Mouse (Mus musculus): ENCODE data around the gene Nfib. TPM values are rescaled to one million over a fixed set of nuclear protein-coding genes. Genes with fewer than 3 reads are reported as not detected.

Gene Nfib
- total RNA-seq, 1 experiment from 2014 or later = 0.10 TPM

DNA sequence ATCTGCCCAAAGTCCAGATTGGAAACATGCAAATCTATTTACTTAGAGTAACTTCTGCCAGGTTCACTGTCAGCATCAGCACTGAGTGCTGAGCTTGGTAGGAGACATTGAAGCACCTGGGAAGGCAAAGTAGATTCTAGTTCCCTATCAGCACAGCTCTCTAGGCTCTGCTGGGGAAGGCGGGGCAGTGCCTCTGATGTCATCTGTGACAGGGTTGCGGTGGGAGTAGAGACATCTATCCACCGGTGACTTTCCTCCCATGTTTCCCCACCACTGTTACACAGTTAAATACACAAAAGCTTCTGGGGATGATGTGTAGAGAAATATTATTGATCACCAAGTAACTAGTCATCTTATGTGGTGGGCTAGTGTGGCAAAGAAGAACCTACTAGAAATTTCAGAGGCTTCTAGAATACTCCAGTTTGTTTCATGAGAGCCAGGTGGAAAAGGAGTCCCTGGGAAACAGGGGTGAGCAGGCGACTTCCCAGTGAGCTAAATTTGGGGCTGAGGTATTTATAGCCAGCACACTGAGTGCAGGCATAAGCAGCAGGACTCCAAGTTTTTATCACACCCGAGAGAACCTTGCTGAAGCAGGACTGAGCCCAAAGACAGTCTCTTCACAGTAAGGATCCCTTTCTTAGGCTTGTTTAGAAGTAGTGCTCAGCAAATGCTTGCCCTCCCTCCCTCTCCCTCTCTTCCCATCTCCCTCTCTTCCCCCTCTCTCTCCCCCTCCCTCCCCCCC is 9.6 kb downstream of the Nfib start:
- ATAC-seq (replicated peaks in 1 of 2; ENCODE audit: insufficient read depth in 1 of 2, low FRiP score in 2 of 2, low TSS enrichment in 1 of 2, low read depth in 1 of 2, poor library complexity in 2 of 2, severe bottlenecking in 2 of 2) = no peak

DNA sequence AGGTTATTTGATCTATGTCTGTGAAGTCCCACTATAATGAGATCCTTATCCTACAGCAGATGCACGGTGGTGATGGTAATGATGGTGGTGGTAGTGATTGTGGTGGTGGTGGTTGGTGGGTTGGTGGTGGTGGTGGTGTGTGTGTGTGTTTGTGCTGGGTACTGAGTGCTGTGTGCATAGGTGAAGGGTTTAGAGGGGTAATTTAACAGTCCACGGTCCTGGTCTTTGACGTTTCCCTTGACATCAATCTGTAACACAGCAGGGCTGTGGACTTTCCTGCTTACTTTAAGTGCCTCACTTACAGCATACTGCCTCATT is 13.6 kb downstream of the Nfib start:
- 0 out of 4 replicates have a peak, but pooled peaks of 1 of the 2 experiments have one; percentile 38 for ATAC-seq (replicated peaks in 1 of 2; ENCODE audit: insufficient read depth in 1 of 2, low FRiP score in 2 of 2, low TSS enrichment in 1 of 2, low read depth in 1 of 2, poor library complexity in 2 of 2, severe bottlenecking in 2 of 2)

DNA sequence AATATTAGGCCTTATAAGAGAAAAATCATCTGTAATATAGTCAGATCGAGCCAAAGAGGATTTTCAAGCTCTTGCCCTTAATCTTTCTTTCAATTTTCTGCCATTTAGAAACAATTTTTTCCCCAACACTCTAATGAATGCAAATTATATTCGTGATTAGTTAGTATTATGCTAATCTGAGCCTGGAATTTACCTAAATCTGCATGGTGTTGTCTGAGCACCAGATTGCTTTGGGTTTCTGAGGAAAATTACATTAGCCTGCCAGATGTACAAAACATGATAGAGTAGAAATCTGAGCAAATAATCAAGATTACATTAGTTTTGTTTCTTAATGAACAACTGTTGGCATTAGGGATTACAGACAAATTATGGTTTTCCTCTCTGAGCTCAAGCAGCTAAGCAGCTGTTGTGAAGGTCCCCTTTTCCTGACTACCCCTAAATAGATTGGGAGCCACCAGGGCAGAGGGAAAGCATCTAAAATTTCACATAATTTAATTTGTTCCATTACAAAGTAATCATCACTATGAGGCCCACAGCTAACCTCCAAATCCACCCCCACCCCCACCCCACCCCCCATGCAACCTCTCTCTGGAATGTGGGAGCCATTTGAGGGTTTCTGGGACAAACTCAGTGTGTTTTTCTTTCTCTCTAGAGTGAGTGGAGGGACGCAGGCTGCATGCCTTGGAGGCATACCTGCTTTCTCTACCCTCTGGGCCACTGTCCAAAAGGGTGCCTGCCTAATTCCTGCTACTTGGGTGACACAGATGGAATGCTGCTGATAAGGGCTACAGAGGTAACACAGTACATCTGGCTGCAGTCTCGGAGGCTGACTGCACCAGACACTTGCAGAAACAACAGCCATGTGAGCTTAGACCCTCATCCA is 14.2 kb downstream of the Nfib start:
- peak; percentile 68 to 79; a peak in 3 of 4 replicates for ATAC-seq (replicated peaks in 1 of 2; ENCODE audit: insufficient read depth in 1 of 2, low FRiP score in 2 of 2, low TSS enrichment in 1 of 2, low read depth in 1 of 2, poor library complexity in 2 of 2, severe bottlenecking in 2 of 2)

DNA sequence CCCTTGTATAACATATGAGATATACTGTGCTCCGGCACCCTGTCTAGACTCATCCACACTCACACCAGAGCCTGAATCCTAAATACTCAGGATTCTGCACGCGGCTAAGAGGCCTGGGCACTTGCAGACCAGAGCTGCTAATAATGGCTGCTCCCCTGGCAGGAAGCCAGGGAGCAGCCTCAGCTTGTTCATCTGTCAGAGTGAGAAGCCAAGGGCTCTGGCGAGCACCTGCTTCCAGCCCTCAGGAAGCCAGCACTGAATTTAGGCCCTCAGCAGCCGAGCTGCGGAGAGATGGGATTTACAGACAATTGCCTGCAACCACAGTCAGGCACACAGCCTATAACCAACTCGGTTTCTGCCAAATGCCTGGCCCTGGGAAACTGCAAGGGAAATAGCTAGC is 15.3 kb downstream of the Nfib start:
- no peak for ATAC-seq (replicated peaks in 1 of 2; ENCODE audit: insufficient read depth in 1 of 2, low FRiP score in 2 of 2, low TSS enrichment in 1 of 2, low read depth in 1 of 2, poor library complexity in 2 of 2, severe bottlenecking in 2 of 2)

DNA sequence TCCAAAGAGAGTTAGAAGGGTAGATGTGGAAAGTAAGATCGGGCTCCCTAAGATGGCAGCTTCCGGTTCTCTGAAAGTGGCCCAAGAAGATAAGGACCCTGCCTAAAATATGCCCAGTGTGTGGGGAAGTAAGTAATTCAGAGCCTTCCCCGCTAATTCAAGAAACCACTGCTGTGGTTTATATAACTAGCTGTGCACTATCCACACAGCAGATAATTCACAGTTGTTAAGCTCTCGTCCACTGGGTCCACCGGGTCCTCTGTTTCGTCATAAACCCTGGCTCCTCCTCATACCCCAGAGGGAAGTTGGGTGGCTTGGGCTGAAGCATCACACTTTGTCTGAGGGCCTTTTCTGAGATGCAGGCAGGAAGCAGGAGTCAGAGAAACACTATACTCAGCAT is 19.5 kb downstream of the Nfib start:
- ATAC-seq (replicated peaks in 1 of 2; ENCODE audit: insufficient read depth in 1 of 2, low FRiP score in 2 of 2, low TSS enrichment in 1 of 2, low read depth in 1 of 2, poor library complexity in 2 of 2, severe bottlenecking in 2 of 2) = peak; percentile 84 to 88

DNA sequence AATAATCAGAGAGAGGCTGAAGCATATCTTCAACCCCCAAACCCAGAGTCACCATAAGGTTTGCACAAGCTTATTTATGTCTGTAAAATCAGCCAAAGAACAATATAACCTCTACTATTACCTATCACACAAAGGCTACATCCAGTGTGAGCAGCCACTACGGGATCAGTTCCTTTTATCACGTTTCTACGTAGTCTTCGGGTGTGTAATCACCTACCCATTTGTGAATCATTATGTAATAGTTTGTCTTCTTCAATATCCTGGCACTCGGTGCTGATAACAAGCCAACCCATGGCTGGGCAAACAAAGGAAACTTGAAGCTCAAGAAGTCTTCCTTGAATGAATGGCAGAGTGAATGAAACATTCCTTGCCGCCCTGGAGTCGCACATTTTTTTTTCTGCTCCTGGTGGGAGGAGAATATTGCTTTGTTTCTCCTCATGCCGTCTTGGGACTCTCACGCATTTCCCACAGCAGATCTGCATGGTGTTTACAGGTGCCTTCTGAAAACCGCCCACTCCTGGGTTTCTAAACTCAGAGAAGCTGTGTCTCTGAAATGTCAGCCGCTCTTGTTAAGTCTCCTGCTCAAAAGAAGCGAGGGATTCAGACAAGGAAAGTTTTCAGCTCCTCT is 21.3 kb downstream of the Nfib start:
- ATAC-seq (replicated peaks in 1 of 2; ENCODE audit: insufficient read depth in 1 of 2, low FRiP score in 2 of 2, low TSS enrichment in 1 of 2, low read depth in 1 of 2, poor library complexity in 2 of 2, severe bottlenecking in 2 of 2) = no peak

DNA sequence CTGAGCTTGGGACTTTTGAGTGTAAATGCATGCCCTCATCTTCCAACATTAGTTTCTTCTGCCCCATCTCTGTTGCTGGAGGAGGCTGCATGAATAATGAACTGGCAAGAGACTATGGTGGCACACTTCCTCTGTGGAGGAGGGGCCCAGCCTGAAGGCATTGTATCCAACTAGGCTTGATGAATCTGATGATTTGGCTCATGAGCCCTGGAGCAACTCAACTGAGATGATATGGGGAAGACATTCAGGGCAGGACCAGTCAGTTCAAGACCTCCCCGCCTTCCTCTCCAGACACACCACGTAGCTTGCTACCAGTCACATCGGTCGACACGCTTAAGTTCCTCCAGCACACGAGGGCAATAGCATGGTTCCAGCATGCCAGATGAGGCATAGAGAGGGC is 22.0 kb downstream of the Nfib start:
- no peak for ATAC-seq (replicated peaks in 1 of 2; ENCODE audit: insufficient read depth in 1 of 2, low FRiP score in 2 of 2, low TSS enrichment in 1 of 2, low read depth in 1 of 2, poor library complexity in 2 of 2, severe bottlenecking in 2 of 2)

DNA sequence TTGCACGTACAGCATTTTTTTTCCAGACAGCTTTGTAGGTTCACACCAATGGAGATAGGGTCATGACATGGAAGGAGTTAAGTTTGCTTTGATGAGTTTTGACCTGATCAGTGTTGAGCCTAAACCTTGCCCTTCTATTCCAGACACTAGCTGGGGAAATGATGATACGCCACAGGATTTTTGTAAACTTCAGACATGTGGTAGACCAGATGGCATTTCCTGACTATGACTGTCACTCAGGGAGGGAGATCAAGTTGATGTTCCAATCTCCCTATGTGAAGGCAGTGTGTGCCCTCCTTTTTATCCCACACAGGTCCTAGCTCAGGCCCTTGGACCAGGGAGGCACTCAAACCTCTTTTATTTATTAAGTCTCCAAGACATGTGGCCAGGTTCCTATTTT is 29.4 kb downstream of the Nfib start:
- no peak for ATAC-seq (replicated peaks in 1 of 2; ENCODE audit: insufficient read depth in 1 of 2, low FRiP score in 2 of 2, low TSS enrichment in 1 of 2, low read depth in 1 of 2, poor library complexity in 2 of 2, severe bottlenecking in 2 of 2)

DNA sequence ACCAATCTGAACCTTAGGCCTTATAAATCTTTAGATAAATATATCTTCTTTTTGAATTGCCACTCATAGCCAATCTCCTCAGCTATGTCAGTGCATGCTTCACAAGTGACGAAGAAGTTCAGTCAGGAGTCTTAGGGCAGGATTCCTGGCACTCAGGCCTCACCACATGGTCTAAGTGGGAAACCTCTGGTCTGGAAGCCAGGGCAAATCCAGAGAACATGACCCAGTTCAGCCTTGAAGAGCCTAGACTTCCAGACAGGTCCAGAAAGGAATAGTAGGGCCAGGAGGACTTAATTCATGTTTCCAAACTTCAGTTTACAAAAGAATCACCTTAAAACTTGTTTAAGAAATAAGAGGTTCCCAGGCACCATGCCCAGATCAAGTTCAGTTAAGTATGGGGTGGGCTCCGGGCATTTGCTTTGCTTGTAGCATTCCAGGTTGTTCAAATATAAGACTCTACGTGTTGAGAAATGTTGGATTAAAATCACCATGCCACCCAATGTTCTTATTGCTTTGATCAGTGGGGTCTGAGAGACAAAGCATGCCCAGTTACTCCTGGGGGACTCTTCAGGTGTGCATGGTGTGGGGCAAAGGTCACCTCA is 38.2 kb downstream of the Nfib start:
- no peak for ATAC-seq (replicated peaks in 1 of 2; ENCODE audit: insufficient read depth in 1 of 2, low FRiP score in 2 of 2, low TSS enrichment in 1 of 2, low read depth in 1 of 2, poor library complexity in 2 of 2, severe bottlenecking in 2 of 2)

DNA sequence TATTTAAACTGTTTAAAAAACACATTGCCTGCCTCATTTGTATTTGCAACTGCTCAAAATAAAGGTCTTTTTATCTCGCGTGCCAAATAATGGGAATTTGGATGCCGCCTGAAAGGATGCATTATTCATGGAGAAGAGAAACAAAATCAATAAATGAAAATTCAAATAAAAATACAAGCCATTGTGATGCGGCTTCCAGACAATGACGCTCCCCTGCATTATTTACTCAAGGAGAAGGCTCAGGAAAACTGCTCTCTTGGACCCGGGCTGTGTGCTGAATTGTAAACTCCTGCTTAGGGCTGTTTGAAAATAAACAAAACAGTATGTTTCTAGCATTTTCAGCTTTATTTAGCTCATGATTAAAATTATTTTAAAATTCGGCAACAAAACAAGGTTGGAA is 41.1 kb downstream of the Nfib start:
- ATAC-seq (replicated peaks in 1 of 2; ENCODE audit: insufficient read depth in 1 of 2, low FRiP score in 2 of 2, low TSS enrichment in 1 of 2, low read depth in 1 of 2, poor library complexity in 2 of 2, severe bottlenecking in 2 of 2) = no peak

DNA sequence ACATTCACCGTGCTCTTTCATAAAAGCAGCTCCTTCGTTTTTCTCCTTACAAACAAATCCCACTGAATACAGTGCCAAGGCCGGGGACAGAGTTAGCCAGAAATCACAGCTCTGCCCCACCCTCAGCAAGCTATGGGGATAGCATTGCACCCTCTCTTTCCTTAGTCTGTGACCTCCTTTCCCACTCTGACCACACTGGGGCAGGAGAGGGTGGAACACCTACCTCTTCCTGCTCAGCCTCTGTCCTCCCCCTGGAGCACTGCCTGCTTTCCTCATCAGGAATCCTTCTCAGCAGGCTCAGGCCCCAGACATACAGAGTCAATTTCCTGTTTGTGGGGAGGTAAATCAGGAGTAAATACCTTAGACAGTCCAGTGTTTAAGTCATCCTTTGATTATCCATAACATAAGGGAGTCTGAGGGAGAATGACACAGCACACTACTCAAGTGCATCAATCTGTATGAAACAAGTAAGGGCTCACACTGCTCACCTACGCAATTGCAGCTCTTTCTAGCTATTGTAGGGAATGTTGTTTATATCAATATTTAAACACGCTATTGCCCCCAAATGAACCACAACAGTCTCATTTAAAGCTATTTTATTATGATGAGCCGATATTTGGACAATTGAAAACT is 41.7 kb downstream of the Nfib start:
- ATAC-seq (replicated peaks in 1 of 2; ENCODE audit: insufficient read depth in 1 of 2, low FRiP score in 2 of 2, low TSS enrichment in 1 of 2, low read depth in 1 of 2, poor library complexity in 2 of 2, severe bottlenecking in 2 of 2) = no peak

DNA sequence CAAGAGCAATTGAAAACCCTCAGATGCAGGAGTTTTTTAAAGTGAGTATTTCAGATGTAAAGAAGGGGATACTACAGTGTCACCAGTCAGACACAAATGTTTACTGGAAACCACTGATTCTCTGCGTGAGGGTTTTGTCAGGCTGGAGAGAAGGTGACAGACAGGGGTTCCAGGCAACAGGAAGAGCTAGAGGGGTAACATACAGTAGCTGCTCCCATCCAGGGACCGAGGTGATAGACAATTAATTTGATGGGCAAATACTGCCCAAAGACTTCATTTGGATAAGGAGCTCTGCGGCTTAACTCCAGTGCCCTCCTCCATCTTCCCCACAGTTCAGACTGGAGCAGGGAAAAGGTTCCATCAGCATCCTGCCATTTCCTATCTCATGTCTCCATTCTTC is 42.9 kb downstream of the Nfib start:
- ATAC-seq (replicated peaks in 1 of 2; ENCODE audit: insufficient read depth in 1 of 2, low FRiP score in 2 of 2, low TSS enrichment in 1 of 2, low read depth in 1 of 2, poor library complexity in 2 of 2, severe bottlenecking in 2 of 2) = no peak

DNA sequence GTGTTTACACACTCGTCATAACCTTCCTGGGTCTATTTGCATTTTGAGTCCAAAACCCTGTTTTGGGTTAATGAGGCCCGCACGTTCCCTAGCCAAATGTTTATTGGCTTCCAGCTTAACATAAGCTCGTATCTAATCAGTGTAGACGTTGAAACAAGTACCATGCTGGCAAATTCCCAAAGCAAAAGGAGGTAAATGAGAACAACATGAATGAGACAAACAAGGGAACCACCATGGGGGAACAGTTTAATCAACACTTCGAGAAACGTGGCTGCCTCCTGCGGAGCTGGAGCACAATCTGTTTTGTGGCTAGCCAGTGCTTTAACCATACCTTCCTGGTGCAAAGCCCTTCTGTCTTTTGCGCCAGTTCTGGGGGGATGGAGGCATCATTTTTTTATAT is 43.3 kb downstream of the Nfib start:
- no peak for ATAC-seq (replicated peaks in 1 of 2; ENCODE audit: insufficient read depth in 1 of 2, low FRiP score in 2 of 2, low TSS enrichment in 1 of 2, low read depth in 1 of 2, poor library complexity in 2 of 2, severe bottlenecking in 2 of 2)

DNA sequence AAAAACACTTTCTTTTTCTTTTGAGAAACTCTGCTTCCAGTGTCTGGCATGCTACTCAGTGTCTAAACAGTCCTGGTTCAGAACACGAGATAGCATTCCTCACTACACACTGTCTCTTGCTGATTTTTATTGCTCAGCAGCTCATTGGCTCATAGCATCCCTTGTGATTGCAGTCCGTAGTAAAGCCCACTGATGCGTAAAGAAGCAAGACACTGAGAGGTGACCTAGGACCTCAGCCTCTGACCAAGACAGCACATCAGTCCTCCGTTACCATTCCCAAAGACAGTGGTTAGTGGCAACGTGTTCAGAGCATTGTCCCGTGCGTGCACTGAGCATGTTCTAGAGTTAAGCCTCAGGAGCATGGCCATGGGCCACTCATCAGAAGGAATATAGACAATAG is 44.3 kb downstream of the Nfib start:
- no peak for ATAC-seq (replicated peaks in 1 of 2; ENCODE audit: insufficient read depth in 1 of 2, low FRiP score in 2 of 2, low TSS enrichment in 1 of 2, low read depth in 1 of 2, poor library complexity in 2 of 2, severe bottlenecking in 2 of 2)

DNA sequence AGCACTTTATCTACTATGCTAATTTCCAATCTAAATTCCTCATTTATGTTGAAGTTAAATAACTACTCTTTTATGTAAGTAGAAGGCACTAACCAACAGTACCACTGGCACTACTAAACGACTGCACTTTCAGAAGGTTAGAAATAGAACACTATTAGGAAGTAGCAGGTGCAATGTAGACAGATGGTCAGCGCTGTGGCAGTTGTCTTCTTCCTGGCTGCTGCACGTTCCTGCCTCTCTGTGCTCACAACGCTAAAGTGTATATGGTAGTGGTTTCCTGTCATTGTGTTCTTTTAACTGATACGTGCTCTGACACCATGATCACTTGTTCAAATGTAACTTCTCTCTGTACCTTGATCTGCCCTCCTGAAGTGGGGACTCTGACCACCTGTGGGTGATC is 59.9 kb downstream of the Nfib start:
- no peak for ATAC-seq (replicated peaks in 1 of 2; ENCODE audit: insufficient read depth in 1 of 2, low FRiP score in 2 of 2, low TSS enrichment in 1 of 2, low read depth in 1 of 2, poor library complexity in 2 of 2, severe bottlenecking in 2 of 2)

DNA sequence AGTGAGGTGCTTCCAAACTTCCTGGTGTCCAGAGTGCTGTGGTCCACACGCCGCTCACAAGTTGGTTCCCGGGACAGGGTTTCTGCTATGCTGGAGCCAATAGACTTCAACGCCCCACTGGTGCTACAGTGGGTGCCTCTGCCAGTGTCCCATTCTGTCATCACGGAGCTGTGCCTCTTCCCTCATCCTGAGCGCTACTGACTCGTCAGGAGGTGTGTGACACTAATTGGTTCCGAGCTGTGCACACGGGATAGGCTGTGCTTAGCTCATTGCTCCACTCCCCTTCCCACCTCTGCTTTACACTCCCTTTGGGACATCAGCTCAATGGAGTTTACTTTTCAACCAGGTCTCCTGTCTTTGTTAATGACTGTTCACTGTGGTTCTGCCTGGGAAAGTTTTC is 60.8 kb downstream of the Nfib start:
- ATAC-seq (replicated peaks in 1 of 2; ENCODE audit: insufficient read depth in 1 of 2, low FRiP score in 2 of 2, low TSS enrichment in 1 of 2, low read depth in 1 of 2, poor library complexity in 2 of 2, severe bottlenecking in 2 of 2) = no peak

DNA sequence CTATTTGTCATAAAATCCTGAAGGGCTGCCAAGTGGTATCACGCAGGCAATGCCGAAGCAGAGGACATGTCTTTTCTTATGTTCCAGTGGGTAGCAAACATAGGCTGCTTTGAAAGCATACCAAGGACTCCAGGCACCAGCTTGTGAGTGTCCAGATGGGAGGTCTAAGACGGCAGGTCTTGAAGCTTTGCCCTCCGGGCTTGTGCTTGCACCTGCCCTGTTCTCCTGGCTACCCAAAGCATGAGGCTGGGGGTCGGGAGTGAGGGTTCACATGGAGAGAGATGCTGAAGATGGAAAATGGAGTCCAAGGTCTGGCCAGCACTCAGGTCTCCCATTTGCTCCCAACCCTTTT is 61.8 kb downstream of the Nfib start:
- no peak for ATAC-seq (replicated peaks in 1 of 2; ENCODE audit: insufficient read depth in 1 of 2, low FRiP score in 2 of 2, low TSS enrichment in 1 of 2, low read depth in 1 of 2, poor library complexity in 2 of 2, severe bottlenecking in 2 of 2)
